Mouse (Mus musculus): ENCODE results near the gene Jakmip3.

The Jakmip3 gene

DNA sequence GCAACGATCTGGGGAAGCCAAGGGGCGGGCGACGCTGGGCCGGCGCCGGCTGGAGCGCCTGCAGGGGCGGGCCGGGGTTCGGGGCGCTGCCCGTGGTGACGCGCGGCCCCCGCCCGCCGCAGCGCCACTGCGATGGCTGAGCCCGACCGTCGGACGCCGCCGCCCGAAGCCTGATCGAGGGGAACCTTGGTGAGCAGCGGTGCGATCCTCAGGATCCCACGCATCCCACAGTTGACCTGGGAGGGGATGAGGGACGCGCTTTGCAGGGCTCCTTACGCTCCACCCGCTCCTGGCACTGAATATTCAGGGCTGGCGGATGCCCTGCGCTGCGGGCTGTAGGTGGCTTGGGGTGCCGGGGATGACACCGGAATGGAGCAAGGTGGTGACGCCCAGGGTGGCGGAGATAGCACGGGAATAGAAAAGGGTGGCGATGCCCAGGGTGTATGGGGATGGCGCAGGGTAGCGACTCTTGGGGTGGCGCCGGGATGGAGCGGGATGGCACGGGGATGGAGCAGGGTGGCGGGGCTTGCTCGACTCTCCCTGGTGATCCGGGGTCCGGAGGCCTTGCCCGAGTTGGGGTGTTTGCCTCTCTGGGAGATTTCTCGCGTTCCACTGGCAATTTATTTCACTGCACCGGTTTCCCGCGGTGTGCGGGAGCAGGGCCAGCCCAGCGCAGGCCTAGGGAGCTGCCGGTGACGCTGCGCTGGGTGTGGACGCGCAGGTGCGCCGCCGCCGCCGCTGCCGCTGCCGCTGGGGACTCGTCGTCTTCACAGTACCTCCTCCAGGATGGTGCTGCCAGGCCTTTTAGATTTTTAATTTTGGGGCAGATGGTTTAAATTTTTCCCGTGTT lies at the start of gene Jakmip3:
TSS of gene Jakmip3 (plus strand) at position 119 of the 850 bp plus-strand sequence.
- no peak for DNase-seq (ENCODE audit: low spot score)

DNA sequence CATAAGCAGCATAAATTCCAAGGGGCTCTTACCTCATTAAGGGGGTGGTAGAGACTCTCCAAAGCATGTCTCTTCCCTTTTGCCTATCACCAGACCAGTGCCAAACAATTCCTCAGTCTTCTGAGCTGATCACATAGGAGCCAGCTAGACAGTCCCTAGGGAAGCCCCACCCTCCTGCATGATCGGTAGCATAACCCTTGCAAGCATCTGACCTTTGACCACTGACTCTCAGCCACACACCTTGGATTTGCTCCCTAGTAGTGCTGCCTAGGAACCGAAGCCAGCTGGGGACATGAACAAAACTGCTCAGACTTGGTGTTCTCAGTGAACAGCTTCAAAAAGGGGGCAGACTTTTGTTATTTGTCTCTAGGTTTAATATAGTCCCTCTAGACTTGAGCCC lies 42.4 kb upstream of the Jakmip3 start:
- DNase-seq (ENCODE audit: low spot score): no peak

DNA sequence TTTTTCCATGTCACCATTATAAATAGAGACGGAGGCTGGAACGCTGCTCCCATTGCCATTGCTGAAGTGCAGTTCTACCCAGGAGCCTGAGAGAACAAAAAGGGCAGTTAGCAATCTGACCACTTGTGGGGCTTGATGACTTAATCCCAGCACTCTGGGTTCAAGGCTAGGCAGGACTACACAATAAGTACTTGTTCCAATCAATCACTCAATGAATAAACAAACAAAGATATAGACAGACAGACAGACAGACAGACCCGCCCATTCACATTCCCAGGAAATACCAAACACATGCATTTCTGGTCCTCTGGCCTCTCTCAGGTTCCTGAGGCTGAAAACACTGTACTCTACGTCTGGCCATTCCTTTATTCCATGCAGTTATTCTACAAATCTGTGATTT lies 41.8 kb upstream of the Jakmip3 start:
- no peak for DNase-seq (ENCODE audit: low spot score)

DNA sequence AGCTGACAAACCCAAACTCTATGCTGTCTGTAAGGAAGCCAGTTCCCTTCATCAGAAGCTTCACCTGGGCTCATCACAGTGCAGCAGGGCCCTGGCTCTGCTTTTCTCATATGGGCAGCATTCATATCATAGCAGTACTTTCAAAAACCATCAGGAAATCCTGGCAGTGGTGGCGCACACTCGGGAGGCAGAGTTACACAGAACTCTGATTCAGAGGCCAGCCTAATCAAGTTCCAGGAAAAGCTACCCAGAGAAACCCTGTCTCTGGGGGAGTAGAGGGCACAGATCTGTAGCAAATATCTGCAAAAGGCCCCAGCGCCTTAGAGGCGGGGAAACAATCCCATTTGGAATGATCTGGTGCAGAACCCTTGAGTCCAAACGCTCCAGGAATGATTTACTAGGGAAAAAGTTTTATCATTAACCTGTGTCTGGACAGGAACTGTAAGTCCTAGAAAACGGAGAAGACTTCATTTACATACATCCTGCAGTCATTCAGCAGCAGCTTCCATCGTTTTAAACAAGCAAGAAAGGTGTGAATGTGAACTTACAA lies 36.6 kb upstream of the Jakmip3 start:
- no peak for DNase-seq (ENCODE audit: low spot score)

DNA sequence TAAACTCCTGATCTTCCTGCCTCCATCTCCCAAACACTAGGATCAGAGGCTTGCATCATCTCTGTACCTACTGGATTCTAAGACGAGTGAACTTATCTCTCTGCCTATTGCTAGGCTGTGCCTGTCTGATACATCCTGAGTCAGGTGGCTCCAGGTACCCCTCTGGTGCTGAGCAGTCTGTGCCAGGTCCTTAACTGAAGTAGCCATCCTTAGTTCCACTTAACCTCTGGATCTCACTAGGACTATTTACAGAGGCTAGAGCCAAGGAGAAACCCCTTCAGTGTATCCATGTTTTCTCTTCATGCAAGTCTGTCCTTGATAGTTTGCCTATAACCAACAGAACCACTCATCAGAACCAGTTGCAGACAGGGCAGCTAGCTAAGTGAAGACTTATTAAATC lies 34.1 kb upstream of the Jakmip3 start:
- no peak for DNase-seq (ENCODE audit: low spot score)

DNA sequence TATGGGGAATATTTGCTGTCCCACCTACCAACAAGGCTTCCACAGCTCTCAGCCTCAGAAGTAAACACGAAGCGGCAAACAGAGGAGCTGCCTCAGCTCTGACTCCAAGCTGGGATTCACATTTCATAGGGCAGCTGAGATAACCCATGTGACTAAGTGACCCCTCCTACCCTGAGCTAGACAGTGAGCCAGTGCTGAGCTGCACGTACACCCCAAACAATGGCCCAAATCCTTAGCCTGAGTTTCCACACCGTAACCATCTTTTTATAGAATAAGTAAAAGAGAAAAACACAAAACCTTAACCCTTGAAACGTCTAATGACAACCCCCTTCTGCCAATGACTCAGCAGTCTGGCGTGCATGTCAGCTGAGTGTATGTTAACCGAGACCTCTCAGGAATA lies 33.5 kb upstream of the Jakmip3 start:
- DNase-seq (ENCODE audit: low spot score): no peak

DNA sequence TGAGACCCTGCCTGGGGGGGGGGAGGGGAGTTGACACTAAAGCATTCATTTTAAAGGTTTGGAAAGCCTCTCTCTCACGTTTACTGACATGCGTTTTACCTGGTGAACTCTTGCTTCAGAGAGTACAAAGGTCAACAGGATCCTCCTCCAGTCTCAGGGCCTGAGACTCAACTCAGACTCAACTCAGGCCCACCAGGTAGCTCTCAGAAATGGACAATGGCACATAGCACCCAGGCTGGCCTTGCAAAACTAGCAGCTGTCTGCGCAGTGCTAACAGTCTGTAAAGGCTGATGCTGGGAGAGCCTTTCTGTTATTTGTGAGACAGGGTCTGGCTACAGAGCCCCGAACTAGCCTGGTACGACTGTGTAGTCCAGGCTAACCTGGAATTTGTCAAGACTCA lies 32.6 kb upstream of the Jakmip3 start:
- no peak for DNase-seq (ENCODE audit: low spot score)

DNA sequence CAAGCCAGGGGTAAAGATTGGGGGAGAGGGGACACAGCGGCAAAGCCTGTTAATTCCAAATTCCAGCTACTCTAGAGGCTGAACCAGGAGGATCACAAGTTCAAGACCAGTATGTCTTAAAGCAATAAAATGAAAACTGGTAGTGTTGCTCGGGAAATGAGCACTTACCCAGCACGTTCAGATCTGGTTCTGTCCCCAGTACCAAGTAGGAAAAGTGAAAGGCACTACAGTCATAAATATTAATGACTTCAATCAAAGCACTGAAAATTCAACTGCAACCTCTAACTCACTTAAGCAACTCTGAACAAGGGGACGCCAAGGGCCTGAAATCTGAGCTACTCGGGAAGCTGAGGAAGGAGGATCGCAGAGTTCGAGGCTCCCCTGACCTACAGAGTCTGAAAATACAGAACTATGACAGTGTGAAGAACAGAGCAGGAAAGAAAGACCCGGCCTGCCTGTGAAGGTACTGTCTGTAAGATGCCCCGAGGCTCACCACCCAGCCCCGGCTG lies 31.7 kb upstream of the Jakmip3 start:
- DNase-seq (ENCODE audit: low spot score): no peak

DNA sequence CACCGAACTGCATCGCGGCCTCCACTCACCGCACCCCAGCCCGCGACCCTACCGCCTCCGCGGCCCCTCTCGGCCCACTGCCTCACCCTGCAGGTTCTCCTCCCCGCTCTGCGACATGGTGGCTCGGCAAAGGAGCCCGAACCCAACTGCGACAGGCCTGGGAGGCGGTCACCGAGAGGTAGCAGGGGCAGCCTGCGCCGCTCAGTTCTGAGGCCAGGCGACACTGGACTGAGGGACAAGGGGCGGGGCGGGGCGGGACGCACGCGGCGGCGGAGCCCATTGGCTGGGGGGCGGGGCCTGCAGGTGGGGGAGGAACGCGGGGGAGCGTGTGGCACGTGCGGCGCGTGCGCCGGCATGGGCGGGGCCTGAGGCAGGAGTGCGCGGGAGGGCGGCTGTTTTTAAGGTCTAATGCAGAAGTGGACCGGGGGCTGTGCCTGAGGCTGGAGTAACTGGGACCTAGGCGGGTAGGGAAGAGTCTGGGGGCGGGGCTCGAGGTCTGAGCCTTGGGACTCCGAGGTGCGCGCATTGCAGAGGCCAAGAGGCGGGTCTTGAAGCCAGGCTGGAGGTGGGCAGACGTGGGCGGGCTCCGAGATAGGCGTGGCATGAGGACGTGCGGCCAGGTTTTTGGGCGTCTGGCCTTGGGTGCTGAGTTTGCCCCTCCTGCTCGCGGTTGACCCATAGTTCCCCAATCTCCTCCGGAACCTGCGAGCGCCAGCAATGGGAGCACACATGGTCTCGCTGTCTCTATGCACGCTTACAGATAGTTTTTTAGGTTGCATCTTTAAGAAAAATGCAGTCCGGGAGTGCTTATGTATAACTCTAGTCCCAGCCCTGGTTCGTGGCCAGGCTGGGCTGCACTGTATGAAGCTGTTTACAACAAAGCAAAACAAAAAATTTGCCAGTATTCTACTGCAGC lies 31.0 kb upstream of the Jakmip3 start, which contains the start of gene Bnip3:
TSS of gene Bnip3 (minus strand) at position 243 of the 916 bp plus-strand sequence.
- peak; percentile 47 for DNase-seq (ENCODE audit: low spot score)

DNA sequence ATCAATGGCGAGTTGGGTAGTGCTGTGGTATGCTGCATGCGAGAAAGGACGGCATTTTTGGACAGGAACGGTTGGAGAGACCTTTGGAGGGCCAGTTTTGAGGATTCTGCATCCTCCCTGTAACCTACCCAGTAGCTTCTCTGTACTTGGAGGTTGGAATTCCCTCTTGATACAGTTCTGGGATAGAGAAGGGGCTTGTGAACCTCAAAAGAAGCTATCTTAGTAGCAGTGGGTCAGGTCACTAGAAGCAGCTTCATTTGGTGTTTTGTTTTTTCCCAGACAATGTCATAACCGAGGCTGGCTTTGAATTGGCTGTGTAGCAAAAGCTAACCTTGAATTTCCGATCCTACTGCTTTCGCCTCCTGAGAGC lies 30.4 kb upstream of the Jakmip3 start:
- no peak for DNase-seq (ENCODE audit: low spot score)

DNA sequence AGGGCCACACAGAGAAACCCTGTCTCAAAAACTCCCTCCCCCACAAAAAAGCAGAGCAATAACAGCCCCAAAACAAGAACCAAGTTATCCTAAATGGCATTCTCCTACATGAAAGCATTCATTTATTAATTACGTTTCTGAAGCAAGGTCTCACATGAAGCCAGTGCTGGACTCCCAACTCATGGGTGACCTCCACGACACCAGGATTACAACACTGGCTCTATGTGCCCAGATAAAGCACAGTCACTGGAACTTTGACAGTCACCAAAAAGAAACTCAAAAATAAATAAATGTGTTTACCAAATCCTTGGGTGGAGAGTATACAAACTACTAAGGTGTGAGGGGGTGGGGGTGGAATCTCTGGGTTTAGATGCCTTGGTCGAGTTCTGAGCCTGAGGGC lies 26.9 kb upstream of the Jakmip3 start:
- DNase-seq (ENCODE audit: low spot score): no peak

DNA sequence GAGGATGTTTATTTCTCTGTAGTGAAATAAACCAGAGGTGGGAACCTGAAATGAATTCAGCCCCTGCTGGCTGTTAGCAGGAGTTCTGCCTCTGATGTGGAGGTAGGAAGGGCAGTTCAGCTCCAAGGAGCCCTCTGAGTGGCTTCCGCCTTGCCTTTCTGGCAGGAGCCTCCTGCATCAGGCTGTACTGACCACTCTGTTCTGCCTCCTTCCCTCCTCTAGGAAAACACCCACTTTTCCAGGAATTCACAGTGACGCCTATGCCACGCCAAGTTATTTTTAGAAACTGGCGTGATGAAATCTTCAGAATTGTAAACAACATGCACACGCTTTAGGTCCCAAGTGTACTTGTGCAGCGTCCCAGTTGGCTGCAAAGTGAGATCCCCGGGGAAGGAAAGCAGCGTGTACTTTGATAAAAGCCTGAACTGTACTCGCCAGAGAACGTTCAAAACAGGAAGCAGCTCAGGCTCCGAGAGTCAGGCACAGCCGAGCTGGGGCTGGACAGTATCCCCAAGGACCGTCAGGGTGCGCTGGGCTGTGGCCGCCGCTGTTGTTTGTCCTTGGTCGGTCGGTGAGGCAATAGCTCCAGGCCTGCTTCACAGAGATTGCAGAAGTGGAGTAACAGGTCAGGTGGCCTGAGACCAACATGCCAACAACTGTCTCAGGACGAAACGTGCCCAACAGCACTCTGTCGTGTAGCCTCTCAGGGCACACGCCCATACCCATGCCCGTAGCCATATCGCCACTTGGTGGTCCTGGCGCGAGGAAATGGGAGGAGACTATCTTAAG lies 21.2 kb upstream of the Jakmip3 start:
- DNase-seq (ENCODE audit: low spot score): no peak

DNA sequence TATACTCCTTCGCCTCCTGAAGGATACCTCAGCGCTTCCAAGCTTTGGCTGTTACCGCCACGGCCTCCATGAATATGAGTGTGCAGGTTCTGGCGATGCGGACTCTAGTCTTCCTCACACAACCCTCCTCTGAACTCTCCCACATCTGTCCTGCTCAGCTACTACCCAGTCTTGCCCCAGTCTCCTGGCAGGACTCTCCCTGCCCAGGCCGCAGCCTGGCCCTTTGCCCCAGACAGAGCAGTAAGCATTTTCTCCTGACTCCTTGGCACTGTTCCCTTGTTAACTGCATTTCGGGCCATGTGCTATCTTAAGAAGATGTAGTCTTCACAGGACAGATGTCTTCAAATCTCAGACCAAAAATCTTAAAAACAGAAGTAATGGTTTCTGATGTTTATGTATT lies 18.9 kb upstream of the Jakmip3 start:
- DNase-seq (ENCODE audit: low spot score): no peak

DNA sequence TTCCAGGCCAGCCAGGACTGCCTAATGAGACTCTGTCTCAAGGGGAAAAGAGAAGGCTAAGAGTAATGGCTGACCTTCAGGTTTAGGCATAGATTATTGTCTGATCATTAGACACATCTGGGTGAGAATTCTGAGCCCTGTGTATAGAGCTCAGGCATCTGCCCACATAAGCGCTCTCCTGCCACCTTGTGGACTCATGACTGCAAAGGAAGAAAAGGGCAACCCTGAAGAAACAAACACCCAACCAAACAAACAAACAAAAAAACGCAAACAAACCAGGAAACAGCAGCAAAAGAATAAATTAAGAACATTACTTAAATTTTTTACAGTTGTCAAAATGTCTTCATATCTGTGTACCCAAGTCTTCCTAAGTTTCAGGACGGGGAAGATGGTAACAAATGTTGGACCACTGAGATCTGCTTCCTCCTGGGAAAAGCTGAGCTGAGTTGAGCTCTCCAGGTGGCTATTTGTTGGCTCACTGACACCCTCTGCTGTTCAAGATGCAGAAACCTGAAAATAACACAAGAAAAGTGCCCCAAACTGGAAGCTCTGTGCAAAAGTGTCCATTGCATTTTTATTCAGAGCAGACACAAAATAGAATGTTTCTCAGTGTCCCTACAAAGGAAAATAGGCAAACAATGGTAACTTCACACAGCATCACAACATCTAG lies 16.6 kb upstream of the Jakmip3 start:
- DNase-seq (ENCODE audit: low spot score): no peak

DNA sequence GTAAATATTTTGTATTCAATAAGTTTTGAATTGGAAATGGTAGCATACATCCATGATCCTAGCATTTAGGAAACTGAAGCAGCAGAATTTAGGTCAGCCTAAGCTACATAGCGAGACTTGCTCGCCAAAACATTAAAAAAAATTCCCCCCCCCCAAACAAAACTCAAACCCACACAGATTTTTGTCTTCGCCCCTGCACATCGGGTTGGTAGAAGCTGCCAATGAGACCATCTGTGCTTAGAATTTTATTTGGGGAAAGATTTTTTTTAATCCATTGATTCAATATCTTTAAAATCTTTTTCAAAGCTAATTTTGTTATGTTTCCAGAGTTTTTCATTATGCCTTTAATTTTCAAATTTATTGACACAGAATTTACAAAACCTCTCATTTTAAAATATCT lies 12.1 kb upstream of the Jakmip3 start:
- no peak for DNase-seq (ENCODE audit: low spot score)

DNA sequence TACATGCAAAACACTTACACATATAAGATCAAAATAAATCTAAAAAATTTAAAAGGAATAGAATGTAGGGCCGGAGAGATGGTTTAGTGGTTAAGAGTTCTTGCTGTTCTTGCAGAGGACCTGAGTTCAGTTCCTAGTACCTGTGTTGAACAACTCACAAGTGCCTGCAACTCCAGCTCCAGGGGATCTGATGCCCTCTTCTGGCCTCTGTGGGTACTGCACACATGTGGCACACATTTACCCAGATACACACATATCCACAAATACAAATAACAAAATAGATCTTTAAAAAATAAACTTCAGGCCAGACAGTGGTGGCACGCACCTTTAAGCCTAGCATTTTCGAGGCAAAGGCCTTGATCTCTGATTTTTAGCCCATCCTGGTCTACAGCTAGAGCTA lies 6.0 kb upstream of the Jakmip3 start:
- no peak for DNase-seq (ENCODE audit: low spot score)

DNA sequence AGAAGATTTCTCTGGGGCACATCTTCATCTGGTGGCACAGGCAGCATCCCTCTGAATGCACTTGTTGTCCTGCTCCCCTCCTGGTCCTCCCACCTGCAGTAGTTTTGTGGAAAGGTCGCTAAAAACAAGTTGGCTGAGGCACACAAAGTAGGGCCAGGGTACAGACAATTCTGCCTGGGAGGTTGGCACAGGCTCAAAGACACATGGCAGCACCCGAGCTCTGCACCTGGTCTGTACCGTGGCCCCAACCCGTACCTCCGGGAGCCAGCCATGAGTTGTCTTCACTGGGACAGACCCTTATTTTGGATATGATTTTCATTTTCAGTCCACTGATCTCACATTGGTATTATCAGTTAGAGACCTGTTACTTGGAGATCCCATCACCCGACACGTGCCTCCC lies 1.5 kb upstream of the Jakmip3 start:
- DNase-seq (ENCODE audit: low spot score): no peak

DNA sequence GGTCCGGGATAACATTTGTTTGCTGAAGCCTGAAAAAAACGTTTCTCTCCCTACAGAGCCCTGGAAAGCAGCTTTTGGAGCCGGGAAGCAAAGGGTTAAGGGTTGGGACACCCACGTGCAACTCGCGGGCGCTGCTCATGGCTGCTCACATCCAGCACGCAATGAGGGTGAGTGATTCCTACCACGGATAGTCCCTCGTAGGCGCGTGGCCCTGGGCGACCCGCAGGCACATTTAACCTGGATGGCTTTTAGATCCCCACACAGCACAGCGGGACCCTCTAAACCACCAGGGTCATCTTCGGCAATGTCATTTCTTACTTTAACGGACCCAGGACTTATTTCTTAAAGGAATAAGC lies 296 bp upstream of the Jakmip3 start:
- DNase-seq (ENCODE audit: low spot score): no peak

DNA sequence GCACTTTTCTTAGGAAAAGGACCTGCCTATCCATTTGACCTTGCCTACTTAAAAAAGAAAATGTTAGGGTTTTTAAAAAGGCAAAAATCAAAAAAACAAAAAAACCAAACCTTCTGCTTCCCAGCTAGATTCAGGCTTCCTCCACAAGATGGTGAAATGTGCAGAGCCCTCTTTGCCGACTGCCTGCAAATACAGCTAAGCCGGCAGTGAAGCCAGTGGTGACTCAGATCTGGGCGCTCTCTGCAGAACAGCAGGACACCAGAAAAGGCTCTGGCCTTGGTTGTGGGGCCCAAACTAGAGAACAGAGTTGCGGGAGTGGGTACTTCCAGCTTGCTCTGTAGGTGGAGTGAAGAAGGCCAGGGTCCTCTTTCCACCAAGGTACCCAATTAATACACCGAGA lies 1.0 kb downstream of the Jakmip3 start:
- no peak for DNase-seq (ENCODE audit: low spot score)

DNA sequence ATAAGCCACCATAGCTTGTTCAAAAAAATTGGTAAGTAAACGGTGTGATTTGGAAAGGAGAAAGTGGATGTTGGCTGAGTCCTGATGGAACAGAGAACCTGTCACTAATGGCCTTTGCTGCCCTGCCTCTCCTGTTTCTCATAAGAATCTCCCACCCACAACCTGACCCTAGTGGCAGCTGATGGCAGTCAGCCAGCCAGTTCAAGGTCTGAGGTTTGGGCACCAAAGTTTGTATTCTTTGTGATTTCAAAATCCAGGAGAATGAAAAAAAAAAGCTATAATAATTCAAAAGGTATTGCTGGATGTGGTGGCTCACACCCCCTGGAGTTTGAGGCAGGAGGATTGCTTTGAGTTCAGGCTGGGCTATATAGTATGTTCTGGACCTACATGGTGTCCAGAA lies 1.8 kb downstream of the Jakmip3 start:
- DNase-seq (ENCODE audit: low spot score): no peak

DNA sequence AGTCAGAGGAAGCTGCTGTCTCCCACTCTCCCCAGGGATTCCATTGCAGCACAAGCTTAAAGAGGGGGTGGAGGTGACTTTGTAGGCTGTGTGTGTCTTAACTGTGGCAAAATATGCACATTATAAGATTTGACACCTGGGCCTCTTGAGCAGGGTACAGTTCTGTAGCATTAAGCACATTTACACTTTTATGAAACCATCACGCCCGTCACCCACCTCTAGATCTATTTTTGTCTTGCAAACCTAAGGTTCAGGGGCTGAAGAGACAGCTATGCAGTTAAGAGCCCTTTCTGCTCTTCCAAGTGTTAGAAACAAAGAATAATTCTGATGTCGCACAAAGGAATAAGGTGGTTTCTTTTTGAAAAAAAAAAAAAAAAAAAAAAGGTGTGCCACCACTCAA lies 5.1 kb downstream of the Jakmip3 start:
- no peak for DNase-seq (ENCODE audit: low spot score)
